Mouse (Mus musculus) ES-E14 (cell line): Measurements from ENCODE around the gene Nlgn3. TPM values are rescaled to one million over a fixed set of nuclear protein-coding genes. Genes with fewer than 3 reads are reported as not detected.
"Not testable (repeated sequence)": the region's sequence is repeated elsewhere in the genome, so short reads cannot be mapped to it uniquely, and the experiment has no call there.

ENCODE experiments used
- DNase-seq: peaks from one replicate; pipeline ENCODE4 v3.0.0-alpha.2; 2013; ENCODE audit warnings: low read depth, low spot score
- H3K27ac ChIP-seq: 2 replicates; pipeline ENCODE4 v1.5.1; 2012; ENCODE audit warnings: low read depth, mild to moderate bottlenecking, low read length, moderate library complexity, mixed read lengths; ENCODE audit not compliant: poor library complexity, insufficient read depth, severe bottlenecking
- H3K36me3 ChIP-seq: 2 replicates; pipeline ENCODE4 v1.6.1; 2012; ENCODE audit warnings: mild to moderate bottlenecking, low read length, moderate library complexity, mixed read lengths; ENCODE audit not compliant: control insufficient read depth, poor library complexity, insufficient read depth, severe bottlenecking
- H3K4me1 ChIP-seq, 2 experiments: fragments of 150-350 bp in 1 of 2; sonication (generic) in 1 of 2; 2 replicates each; pipeline ENCODE4 v1.6.1; 2012; ENCODE audit warnings: low read length in 2 of 2, mild to moderate bottlenecking in 1 of 2, mixed read lengths in 1 of 2; ENCODE audit not compliant: control insufficient read depth in 2 of 2, insufficient read depth in 2 of 2, poor library complexity in 1 of 2
- H3K4me3 ChIP-seq, 2 experiments: fragments of 150-350 bp in 1 of 2; sonication (generic) in 1 of 2; 2 replicates each; pipeline ENCODE4 v1.5.1; 2012; ENCODE audit warnings: low read length in 2 of 2, low read depth in 1 of 2, mild to moderate bottlenecking in 1 of 2, mixed read lengths in 1 of 2; ENCODE audit not compliant: insufficient read depth in 1 of 2, poor library complexity in 1 of 2, severe bottlenecking in 1 of 2
- H3K9ac ChIP-seq: 2 replicates; pipeline ENCODE4 v1.6.1; 2012; ENCODE audit warnings: low read depth, mild to moderate bottlenecking, low read length, mixed read lengths; ENCODE audit not compliant: poor library complexity, insufficient read depth, severe bottlenecking
- H3K9me3 ChIP-seq: fragments of 150-350 bp; sonication (generic); 2 replicates; pipeline ENCODE4 v1.6.1; 2012; ENCODE audit warnings: low read depth, mild to moderate bottlenecking, low read length; ENCODE audit not compliant: control insufficient read depth, insufficient read depth
- CHD2 ChIP-seq: IDR thresholded peaks from 2 replicates; pipeline ENCODE4 v1.6.1; 2014; ENCODE audit warnings: mild to moderate bottlenecking, low read depth, low read length, inconsistent platforms
- HCFC1 ChIP-seq: IDR thresholded peaks from 2 replicates; pipeline ENCODE4 v1.6.1; 2012; ENCODE audit warnings: low read length, inconsistent platforms, borderline replicate concordance; ENCODE audit not compliant: insufficient read depth
- MAFK ChIP-seq: IDR thresholded peaks from 2 replicates; pipeline ENCODE4 v1.6.1; 2014; ENCODE audit warnings: mild to moderate bottlenecking, low read depth, low read length, inconsistent platforms; ENCODE audit not compliant: insufficient read depth
- ZC3H11A ChIP-seq: IDR thresholded peaks from 2 replicates; pipeline ENCODE4 v1.6.1; 2012; ENCODE audit warnings: low read depth, mild to moderate bottlenecking, inconsistent platforms, low read length, borderline replicate concordance
- ZNF384 ChIP-seq: IDR thresholded peaks from 2 replicates; pipeline ENCODE4 v1.6.1; 2012; ENCODE audit warnings: low read depth, low read length, inconsistent platforms
- in situ Hi-C, 2 experiments: fragments of 600-800 bp; cut with MboI; formaldehyde crosslinking; loops; one replicate each; pipeline ENCODE4 v1.15.1; 2025; ENCODE audit warnings: low sequenced_read_pairs in 2 of 2, inconsistent platforms in 1 of 2; ENCODE audit not compliant: unreplicated experiment in 2 of 2
- total RNA-seq: library from RNA; depleted of rRNA; stranded (reverse); fragments of 300-350 nt; gene quantifications from 2 replicates; pipeline ENCODE4 v1.2.3, GENCODE M21; 2012; rRNA removed

The Nlgn3 gene
- total RNA-seq, 1 experiment = 0.13 TPM

- in situ Hi-C loops = no loop called here
- Histone ChIP-seq H3K9ac (no peak overlapping the region), H3K36me3 (no peaks in the 10 kb centered on the region), H3K9me3 (no peaks in the 10 kb centered on the region), H3K4me3 (no peak overlapping the region), H3K27ac (no peak overlapping the region), H3K4me1 (no peaks in the 10 kb centered on the region)
- TF ChIP-seq HCFC1 = no peak
- TF ChIP-seq ZNF384 = no peak
- TF ChIP-seq CHD2 = no peak
- TF ChIP-seq ZC3H11A = no peak
- no peak for TF ChIP-seq MAFK
- no peak for DNase-seq
Measured at GRCm38 (mm10) chrX:101351188-101351587, 52.2 kb downstream of the Nlgn3 start.

DNA sequence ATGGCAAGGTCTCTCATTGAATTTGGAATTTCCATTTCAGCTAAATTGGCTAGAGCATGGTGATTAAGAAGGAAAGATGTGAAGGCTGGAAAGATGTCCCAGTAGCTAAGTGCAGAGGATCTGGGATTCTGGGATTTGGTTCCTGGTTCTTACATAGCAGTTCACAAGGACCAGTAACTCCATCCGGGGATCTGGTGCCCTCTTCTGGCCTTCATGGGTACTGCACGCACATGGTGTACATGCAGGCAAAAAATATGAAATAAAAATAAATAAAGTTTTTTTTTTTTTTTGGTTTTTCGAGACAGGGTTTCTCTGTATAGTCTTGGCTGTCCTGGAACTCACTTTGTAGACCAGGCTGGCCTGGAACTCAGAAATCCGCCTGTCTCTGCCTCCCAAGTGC, 59.9 kb downstream of the Nlgn3 start:
- H3K9me3 ChIP-seq, in situ Hi-C loops, DNase-seq, H3K4me1 ChIP-seq, H3K36me3 ChIP-seq, H3K27ac ChIP-seq, H3K9ac ChIP-seq, H3K4me3 ChIP-seq: not testable (repeated sequence)

GRCm38 (mm10) chrX:101369001-101369400, 70.0 kb downstream of the Nlgn3 start:
- in situ Hi-C loops = no loop called here
- Histone ChIP-seq H3K4me1 (no peaks in the 10 kb centered on the region), H3K9ac (no peak overlapping the region), H3K9me3 (no peaks in the 10 kb centered on the region), H3K36me3 (no peaks in the 10 kb centered on the region), H3K4me3 (no peak overlapping the region), H3K27ac (no peak overlapping the region)
- no peak for DNase-seq
- no peak for TF ChIP-seq ZC3H11A
- TF ChIP-seq HCFC1 = no peak
- no peak for TF ChIP-seq CHD2
- TF ChIP-seq ZNF384 = no peak
- no peak for TF ChIP-seq MAFK

DNA sequence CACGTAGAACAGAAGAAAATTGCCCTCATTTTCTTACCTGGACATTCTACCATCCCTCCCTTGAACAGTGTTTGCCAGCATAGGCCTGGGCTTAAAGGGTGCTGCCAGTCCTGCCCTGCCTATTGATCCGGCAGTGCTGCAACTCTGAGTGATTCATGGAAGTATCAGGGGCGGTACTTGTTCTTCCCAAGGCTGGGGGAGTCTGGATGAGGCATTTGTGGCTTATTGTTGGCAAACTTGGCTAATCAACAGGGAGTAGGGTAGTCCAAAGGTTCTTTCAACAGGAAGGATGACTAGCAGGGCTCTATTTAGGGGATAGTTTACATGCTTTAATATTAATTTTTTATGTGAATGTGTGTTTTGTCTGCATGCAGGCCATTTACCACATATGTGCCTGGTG, 71.6 kb downstream of the Nlgn3 start:
- Histone ChIP-seq H3K4me3 (no peak overlapping the region), H3K9me3 (no peaks in the 10 kb centered on the region), H3K36me3 (no peaks in the 10 kb centered on the region), H3K4me1 (no peaks in the 10 kb centered on the region), H3K27ac (no peak overlapping the region), H3K9ac (no peak overlapping the region)
- TF ChIP-seq ZC3H11A = no peak
- no peak for TF ChIP-seq HCFC1
- no peak for TF ChIP-seq CHD2
- no peak for TF ChIP-seq ZNF384
- no peak for TF ChIP-seq MAFK
- in situ Hi-C loops = no loop called here
- DNase-seq = no peak

- no peaks in the 10 kb centered on the region for H3K4me1 ChIP-seq
- H3K9me3 ChIP-seq = no peaks in the 10 kb centered on the region
- no peak overlapping the region for H3K27ac ChIP-seq
- no peak for TF ChIP-seq CHD2
- TF ChIP-seq ZNF384 = no peak
- TF ChIP-seq HCFC1 = no peak
- no peak for TF ChIP-seq MAFK
- TF ChIP-seq ZC3H11A = no peak
- H3K4me3 ChIP-seq = no peak overlapping the region
- no peaks in the 10 kb centered on the region for H3K36me3 ChIP-seq
- no peak overlapping the region for H3K9ac ChIP-seq
- DNase-seq = no peak
- in situ Hi-C loops = no loop called here
Measured at GRCm38 (mm10) chrX:101372946-101373345, 74.0 kb downstream of the Nlgn3 start.

Other genes starting within 250 kb of the Nlgn3 start
- 3.4 and 6.5 TPM in 2 replicates for gene Tex11, start 239.5 kb upstream of the Nlgn3 start, total RNA-seq
- 296 and 570 TPM in 2 replicates for gene Slc7a3, start 213.1 kb upstream of the Nlgn3 start, total RNA-seq
- 26.3 and 34.8 TPM in 2 replicates for gene Snx12, start 76.6 kb upstream of the Nlgn3 start, total RNA-seq
- 22.5 and 38.9 TPM in 2 replicates for gene Foxo4, start 44.6 kb upstream of the Nlgn3 start, total RNA-seq
- gene Gm614, start 35.2 kb upstream of the Nlgn3 start, total RNA-seq = not detected in 2 replicates
- gene Il2rg, start 30.9 kb upstream of the Nlgn3 start, total RNA-seq = 2.0 and 2.6 TPM in 2 replicates
- gene Gm20489, start 30.1 kb upstream of the Nlgn3 start, total RNA-seq = not detected in 2 replicates
- 26.7 and 27.0 TPM in 2 replicates for gene Med12, start 25.1 kb upstream of the Nlgn3 start, total RNA-seq
- 6.3 and 16.9 TPM in 2 replicates for gene Gjb1, start 77.2 kb downstream of the Nlgn3 start, total RNA-seq
- 53.9 and 62.5 TPM in 2 replicates for gene Zmym3, start 121.7 kb downstream of the Nlgn3 start, total RNA-seq
- 259 and 271 TPM in 2 replicates for gene Nono, start 130.2 kb downstream of the Nlgn3 start, total RNA-seq
- 2.2 and 2.8 TPM in 2 replicates for gene Itgb1bp2, start 149.9 kb downstream of the Nlgn3 start, total RNA-seq
- gene Taf1, start 233.6 kb downstream of the Nlgn3 start, total RNA-seq = 40.9 and 47.0 TPM in 2 replicates